Mouse (Mus musculus) hindbrain, postnatal 0 days (tissue): ENCODE measurements at regions not wholly inside any gene's neighbourhood (a gene's known extent, or its start where the extent isn't known, plus 50 kb on each side); places are given as distances from the start of the nearest gene placed in this dataset.
A peak's percentile ranks its signal among the peaks of the same experiment; 100 is the strongest.

Experiments used
- ATAC-seq: fragments of 200-750 bp; cut with Nextera tagmentation; 2 replicates; pipeline ENCODE4 v1.8.0; 2017; ENCODE audit warnings: mild to moderate bottlenecking, moderate TSS enrichment, moderate library complexity
- DNase-seq: peaks from one replicate; pipeline ENCODE4 v3.0.0-alpha.2; 2015; ENCODE audit warnings: low spot score
- H3K27ac ChIP-seq: fragments of 300-500 bp; sonication (generic); 2 replicates; pipeline ENCODE4 v1.5.1; 2014; ENCODE audit warnings: mild to moderate bottlenecking
- H3K27me3 ChIP-seq: fragments of 300-500 bp; sonication (generic); 2 replicates; pipeline ENCODE4 v1.6.1; 2014; ENCODE audit warnings: low read length, mixed read lengths; ENCODE audit not compliant: insufficient read depth
- H3K36me3 ChIP-seq: fragments of 300-500 bp; sonication (generic); 2 replicates; pipeline ENCODE4 v1.6.1; 2014; ENCODE audit warnings: low read length, mixed read lengths; ENCODE audit not compliant: insufficient read depth
- H3K4me1 ChIP-seq: fragments of 300-500 bp; sonication (generic); 2 replicates; pipeline ENCODE4 v1.6.1; 2014; ENCODE audit warnings: antibody characterized with exemption, low read length, mixed read lengths; ENCODE audit not compliant: insufficient read depth
- H3K4me2 ChIP-seq: fragments of 300-500 bp; sonication (generic); 2 replicates; pipeline ENCODE4 v1.6.1; 2014; ENCODE audit warnings: low read depth, mild to moderate bottlenecking, low read length, moderate library complexity, mixed read lengths
- H3K4me3 ChIP-seq: fragments of 300-500 bp; sonication (generic); 2 replicates; pipeline ENCODE4 v1.5.1; 2014; ENCODE audit warnings: low read length
- H3K9ac ChIP-seq: fragments of 300-500 bp; sonication (generic); replicated peaks from 2 replicates; pipeline ENCODE4 v1.6.1; 2014; ENCODE audit warnings: mild to moderate bottlenecking, low read length, moderate library complexity, mixed read lengths
- H3K9me3 ChIP-seq: fragments of 300-500 bp; sonication (generic); 2 replicates; pipeline ENCODE4 v1.6.1; 2016; ENCODE audit warnings: low read length, mixed read lengths
- CTCF ChIP-seq: IDR thresholded peaks from 2 replicates; pipeline ENCODE4 v1.5.1; 2016; ENCODE audit warnings: antibody characterized with exemption, control low read depth, low read depth
- WGBS: fragments of 180-500 bp; shearing (Covaris S2); extraction: QIAGEN DNeasy Blood & Tissue Kit; methylation state at CpG from one replicate; pipeline ENCODE4 v1.1.7; 2014; 5-methylcytosine and 5-hydroxymethylcytosine counted together

DNA sequence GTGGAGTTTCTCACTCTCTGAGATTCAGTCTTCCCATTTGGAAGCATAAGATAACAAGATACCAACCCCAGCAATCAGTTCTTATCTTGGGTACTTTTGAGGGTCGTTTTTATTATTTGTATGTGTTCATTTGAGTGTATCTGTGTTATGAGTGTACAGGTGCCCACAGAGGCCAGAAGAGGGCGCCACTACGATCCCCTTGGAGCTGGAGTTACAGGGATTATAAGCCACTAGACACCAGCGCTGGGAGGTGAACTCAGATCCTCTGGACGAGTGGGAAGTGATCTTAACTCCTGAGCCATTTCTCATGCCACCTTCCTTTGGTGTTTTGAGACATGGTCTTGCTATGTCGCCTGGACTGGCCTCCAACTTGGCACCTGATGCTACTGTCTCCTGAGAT lies 172.0 kb downstream of the Cand1 start:
- DNase-seq, result no peak
- Histone ChIP-seq H3K4me1 (0 out of 2 replicates have a peak, but pooled peaks cover 2% of the 10 kb centered on the region), H3K27ac (no peak overlapping the region), H3K9me3 (no peaks in the 10 kb centered on the region), H3K4me3 (no peak overlapping the region), H3K36me3 (no peaks in the 10 kb centered on the region), H3K4me2 (no peak overlapping the region), H3K27me3 (no peaks in the 10 kb centered on the region), H3K9ac (no peak overlapping the region)
- 86% methylated on average over 6 of the region's 6 CpGs for WGBS
- no peak for TF ChIP-seq CTCF
- no peak for ATAC-seq

DNA sequence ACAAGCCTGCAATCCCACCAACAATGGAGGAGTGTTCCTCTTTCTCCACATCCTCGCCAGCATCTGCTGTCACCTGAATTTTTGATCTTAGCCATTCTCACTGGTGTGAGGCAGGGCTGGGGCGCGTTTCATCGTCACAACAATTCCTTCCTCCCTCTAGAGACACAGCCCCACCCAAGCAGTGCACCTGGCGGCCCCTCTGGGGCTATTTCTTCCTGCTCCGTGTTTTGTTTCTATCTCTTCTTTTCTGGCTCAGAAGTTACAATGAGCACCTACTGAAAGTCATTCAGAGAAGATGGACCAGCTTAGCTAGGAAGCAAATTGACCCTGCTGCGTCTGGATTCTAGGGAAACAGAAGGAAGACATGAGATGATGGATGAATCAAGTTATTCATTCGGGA lies 172.5 kb downstream of the Cand1 start:
- Histone ChIP-seq H3K27ac (no peak overlapping the region), H3K27me3 (no peaks in the 10 kb centered on the region)
- WGBS, result 90% methylated on average over 8 of the region's 8 CpGs

DNA sequence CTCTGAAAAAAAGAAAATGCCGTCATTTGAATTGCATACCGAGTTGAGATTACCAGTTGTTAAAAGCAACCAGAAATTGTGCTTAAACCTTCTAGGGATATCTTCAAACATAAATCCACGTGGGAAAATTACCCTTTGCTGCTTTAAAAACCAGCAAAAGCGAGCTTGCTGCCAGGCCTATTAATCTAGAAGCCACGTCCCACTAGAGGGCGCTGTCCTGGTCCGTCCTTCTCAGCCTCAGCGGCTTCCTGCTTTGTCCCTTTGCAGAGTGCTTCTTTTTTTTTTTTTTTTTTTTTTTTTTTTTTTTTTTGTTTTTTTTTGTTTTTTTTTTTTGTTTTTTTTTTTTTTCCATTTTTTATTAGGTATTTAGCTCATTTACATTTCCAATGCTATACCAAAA lies 173.9 kb downstream of the Cand1 start:
- H3K9me3 ChIP-seq, result no peaks in the 10 kb centered on the region
- no peak overlapping the region for H3K4me3 ChIP-seq
- peak overlapping the region; percentile 45; the same call in 1 of the 2 replicates for H3K4me2 ChIP-seq
- WGBS, result 28% methylated on average over 8 of the region's 8 CpGs
- no peaks in the 10 kb centered on the region for H3K36me3 ChIP-seq
- ATAC-seq, result no peak
- no peaks in the 10 kb centered on the region for H3K27me3 ChIP-seq
- DNase-seq, result peak; percentile 95
- peak; percentile 72 for TF ChIP-seq CTCF
- H3K9ac ChIP-seq, result no peak overlapping the region
- H3K27ac ChIP-seq, result no peak overlapping the region
- H3K4me1 ChIP-seq, result 0 out of 2 replicates have a peak, but pooled peaks cover 2% of the 10 kb centered on the region

More for the DNA sequence above, 172.5 kb downstream of the Cand1 start:
- ATAC-seq (no peak), DNase-seq (no peak)
- TF ChIP-seq CTCF, result no peak
- H3K4me3 ChIP-seq, result no peak overlapping the region
- no peak overlapping the region for H3K4me2 ChIP-seq
- no peak overlapping the region for H3K9ac ChIP-seq
- H3K36me3 ChIP-seq, result no peaks in the 10 kb centered on the region
- H3K9me3 ChIP-seq, result no peaks in the 10 kb centered on the region
- 0 out of 2 replicates have a peak, but pooled peaks cover 2% of the 10 kb centered on the region for H3K4me1 ChIP-seq

DNA sequence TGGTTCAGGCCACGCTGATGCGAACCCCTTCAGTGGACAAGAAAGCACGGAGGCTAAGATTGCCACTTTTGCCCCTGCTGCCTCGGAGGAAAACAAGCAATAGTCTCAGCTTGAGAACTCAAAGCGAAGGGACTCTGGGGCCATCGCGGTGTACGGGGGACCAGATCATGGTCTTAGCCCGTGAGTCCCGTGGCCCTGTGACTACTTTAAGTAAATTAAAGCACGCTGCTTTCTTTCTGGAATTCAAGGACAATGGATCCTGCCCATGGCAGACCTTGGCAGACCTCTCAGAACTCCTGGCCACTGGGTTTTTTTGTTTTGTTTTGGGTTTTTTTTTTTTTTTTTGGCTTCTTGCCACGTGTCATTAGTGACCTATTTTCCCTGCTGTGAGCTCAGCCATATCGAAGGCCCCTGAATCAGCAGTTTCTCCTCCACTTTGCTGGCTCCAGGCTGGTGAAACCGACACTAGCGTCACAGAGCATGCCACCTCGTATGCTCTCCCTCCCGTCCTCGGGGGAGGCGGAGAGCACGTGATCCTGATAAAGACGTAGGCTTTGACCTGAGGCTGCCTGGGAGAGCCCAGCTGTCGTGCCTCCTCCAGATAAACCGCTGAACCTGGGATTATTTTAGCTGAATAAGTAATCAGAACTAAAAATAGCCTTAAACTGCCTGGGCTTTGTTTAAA lies 174.6 kb downstream of the Cand1 start:
- H3K9me3 ChIP-seq, result no peaks in the 10 kb centered on the region
- 25% methylated on average over 23 of the region's 23 CpGs for WGBS
- peak; percentile 90 for ATAC-seq
- H3K4me2 ChIP-seq, result peak overlapping the region; percentile 45
- H3K36me3 ChIP-seq, result no peaks in the 10 kb centered on the region
- no peak overlapping the region for H3K9ac ChIP-seq
- DNase-seq, result peak; percentile 73
- H3K27ac ChIP-seq, result no peak overlapping the region
- 0 out of 2 replicates have a peak, but pooled peaks cover 2% of the 10 kb centered on the region for H3K4me1 ChIP-seq
- no peak overlapping the region for H3K4me3 ChIP-seq
- TF ChIP-seq CTCF, result no peak
- H3K27me3 ChIP-seq, result no peaks in the 10 kb centered on the region

GRCm38 (mm10) chr10:119064218-119064617 lies 175.6 kb downstream of the Cand1 start:
- no peak overlapping the region for H3K4me3 ChIP-seq
- 85% methylated on average over 12 of the region's 12 CpGs for WGBS
- H3K9me3 ChIP-seq, result no peaks in the 10 kb centered on the region
- H3K4me2 ChIP-seq, result no peak overlapping the region
- no peaks in the 10 kb centered on the region for H3K27me3 ChIP-seq
- H3K27ac ChIP-seq, result no peak overlapping the region
- H3K36me3 ChIP-seq, result no peaks in the 10 kb centered on the region
- no peak for TF ChIP-seq CTCF
- ATAC-seq (no peak), DNase-seq (no peak)
- H3K9ac ChIP-seq, result no peak overlapping the region
- 0 out of 2 replicates have a peak, but pooled peaks cover 2% of the 10 kb centered on the region for H3K4me1 ChIP-seq

GRCm38 (mm10) chr10:119063209-119063699 lies 176.6 kb downstream of the Cand1 start:
- WGBS, result 79% methylated on average over 14 of the region's 14 CpGs

DNA sequence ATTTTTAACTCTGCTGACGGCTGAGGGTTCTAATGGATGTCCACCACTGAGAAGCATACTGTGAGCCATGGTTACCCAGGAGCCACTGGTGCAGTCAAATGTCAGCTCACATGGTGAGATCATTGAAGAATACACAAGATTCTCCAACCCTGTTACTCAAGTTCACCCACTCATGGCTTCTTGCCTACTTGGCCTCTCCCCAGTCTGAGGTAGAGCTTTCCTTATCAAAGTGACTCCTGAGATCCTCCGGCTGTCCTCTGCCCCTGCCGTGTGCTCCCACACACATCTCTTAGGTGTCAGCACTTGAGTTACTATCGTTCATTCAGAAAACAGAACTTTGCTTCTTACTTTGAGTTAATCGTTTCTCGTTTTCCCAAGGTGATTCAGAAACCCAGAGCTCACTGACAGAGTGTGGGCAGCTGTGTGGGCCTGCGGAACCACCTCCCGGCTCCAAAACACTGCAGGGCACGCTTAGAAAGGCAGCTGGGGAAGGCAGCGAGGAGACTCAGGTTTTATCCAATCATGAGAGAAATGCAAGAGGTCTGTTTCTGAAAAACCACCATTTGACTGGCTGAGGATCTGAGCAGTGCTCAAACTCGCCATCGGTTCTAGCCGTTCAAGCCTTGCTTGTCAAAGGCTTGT lies 177.8 kb downstream of the Cand1 start:
- no peak for TF ChIP-seq CTCF
- no peak overlapping the region for H3K4me3 ChIP-seq
- DNase-seq, result no peak
- WGBS, result 83% methylated on average over 13 of the region's 13 CpGs
- no peak overlapping the region for H3K27ac ChIP-seq
- ATAC-seq, result no peak
- H3K9ac ChIP-seq, result no peak overlapping the region
- 0 out of 2 replicates have a peak, but pooled peaks cover 2% of the 10 kb centered on the region for H3K4me1 ChIP-seq
- H3K4me2 ChIP-seq, result no peak overlapping the region
- 0 out of 2 replicates have a peak, but pooled peaks cover 3% of the 10 kb centered on the region for H3K27me3 ChIP-seq
- H3K36me3 ChIP-seq, result no peaks in the 10 kb centered on the region
- no peaks in the 10 kb centered on the region for H3K9me3 ChIP-seq

More at GRCm38 (mm10) chr10:119063209-119063699, 176.6 kb downstream of the Cand1 start:
- Histone ChIP-seq H3K9me3 (no peaks in the 10 kb centered on the region), H3K27ac (no peak overlapping the region), H3K9ac (no peak overlapping the region), H3K27me3 (0 out of 2 replicates have a peak, but pooled peaks cover 3% of the 10 kb centered on the region), H3K4me1 (0 out of 2 replicates have a peak, but pooled peaks cover 2% of the 10 kb centered on the region), H3K4me2 (no peak overlapping the region), H3K4me3 (no peak overlapping the region), H3K36me3 (no peaks in the 10 kb centered on the region)
- TF ChIP-seq CTCF, result no peak
- DNase-seq, result no peak
- ATAC-seq, result no peak
